Mouse (Mus musculus) WW6 (cell line): ENCODE measurements around the gene AA986860.
A peak's percentile ranks its signal among the peaks of the same experiment; 100 is the strongest.

Experiments
- DNase-seq: peaks from one replicate; pipeline ENCODE4 v3.0.0-alpha.2; 2013; ENCODE audit warnings: low read depth, low spot score

AA986860 gene

GRCm38 (mm10) chr1:130734852-130735251 is 3.1 kb downstream of the AA986860 start:
- DNase-seq, result no peak

- DNase-seq, result peak; percentile 56
Observed at GRCm38 (mm10) chr1:130737411-130737881, 5.7 kb downstream of the AA986860 start.

GRCm38 (mm10) chr1:130737916-130738315 is 6.1 kb downstream of the AA986860 start:
- no peak for DNase-seq

- no peak for DNase-seq
Observed at GRCm38 (mm10) chr1:130738551-130739106, 6.9 kb downstream of the AA986860 start.

- DNase-seq, result no peak
Observed at GRCm38 (mm10) chr1:130739636-130740035, 7.9 kb downstream of the AA986860 start.

GRCm38 (mm10) chr1:130740227-130740648 is 8.5 kb downstream of the AA986860 start:
- no peak for DNase-seq

GRCm38 (mm10) chr1:130740781-130741720 is 9.3 kb downstream of the AA986860 start:
- DNase-seq, result no peak

- no peak for DNase-seq
Observed at GRCm38 (mm10) chr1:130742201-130742600, 10.4 kb downstream of the AA986860 start.

- no peak for DNase-seq
Observed at GRCm38 (mm10) chr1:130743775-130744174, 12.0 kb downstream of the AA986860 start.

- DNase-seq, result no peak
Observed at GRCm38 (mm10) chr1:130744217-130744616, 12.4 kb downstream of the AA986860 start.

- DNase-seq, result no peak
Observed at GRCm38 (mm10) chr1:130744961-130745360, 13.2 kb downstream of the AA986860 start.

- DNase-seq, result no peak
Observed at GRCm38 (mm10) chr1:130745591-130745990, 13.8 kb downstream of the AA986860 start.

GRCm38 (mm10) chr1:130746819-130747218 is 15.0 kb downstream of the AA986860 start:
- no peak for DNase-seq

- no peak for DNase-seq
Observed at GRCm38 (mm10) chr1:130759689-130760088, 27.9 kb downstream of the AA986860 start.

GRCm38 (mm10) chr1:130761597-130761996 is 29.8 kb downstream of the AA986860 start:
- no peak for DNase-seq

- DNase-seq, result no peak
Observed at GRCm38 (mm10) chr1:130762045-130762760, 30.4 kb downstream of the AA986860 start.

- no peak for DNase-seq
Observed at GRCm38 (mm10) chr1:130764027-130764461, 32.3 kb downstream of the AA986860 start.

- no peak for DNase-seq
Observed at GRCm38 (mm10) chr1:130767066-130767465, 35.3 kb downstream of the AA986860 start.

GRCm38 (mm10) chr1:130769925-130770324 is 38.1 kb downstream of the AA986860 start:
- DNase-seq, result no peak

GRCm38 (mm10) chr1:130770487-130770886 is 38.7 kb downstream of the AA986860 start:
- no peak for DNase-seq

- DNase-seq, result no peak
Observed at GRCm38 (mm10) chr1:130770981-130771494, 39.3 kb downstream of the AA986860 start.

GRCm38 (mm10) chr1:130775234-130775633 is 43.5 kb downstream of the AA986860 start:
- DNase-seq, result no peak
